Mouse (Mus musculus) gonadal fat pad, adult 2 months (tissue): ENCODE measurements around the gene Xlr5c. TPM values are rescaled to one million over a fixed set of nuclear protein-coding genes. Genes with fewer than 3 reads are reported as not detected.
"Not testable (repeated sequence)": the region's sequence is repeated elsewhere in the genome, so short reads cannot be mapped to it uniquely, and the experiment has no call there.

ENCODE experiments used
- DNase-seq: peaks from one replicate; pipeline ENCODE4 v3.0.0-alpha.2; 2012; ENCODE audit warnings: low read depth
- polyA plus RNA-seq: library from polyadenylated mRNA; depleted of rRNA; stranded (reverse); fragments of >200 nt; gene quantifications from 2 replicates; pipeline ENCODE4 v1.2.3, GENCODE M21; 2012; rRNA removed

Xlr5c gene
- not detected in 2 replicates for polyA plus RNA-seq

GRCm38 (mm10) chrX:73292876-73293275, at the start of gene Xlr5c, which contains the start of gene Xlr5a:
Gene Xlr5c, minus strand, starts transcription at chrX:73292976.
Gene Xlr5a, minus strand, starts transcription at chrX:73292976.
- DNase-seq = not testable (repeated sequence)

GRCm38 (mm10) chrX:73342483-73342895, 49.7 kb upstream of the Xlr5c start, which contains the start of gene Zfp275:
Gene Zfp275, plus strand, starts transcription at chrX:73342621.
- no peak for DNase-seq

- DNase-seq = no peak
Measured at GRCm38 (mm10) chrX:73342068-73342467, 49.3 kb upstream of the Xlr5c start.

GRCm38 (mm10) chrX:73341473-73341872, 48.7 kb upstream of the Xlr5c start:
- DNase-seq = no peak

GRCm38 (mm10) chrX:73336740-73337139, 44.0 kb upstream of the Xlr5c start, which contains the start of gene Gm45015:
Gene Gm45015, minus strand, starts transcription at chrX:73336840.
- DNase-seq = no peak

- DNase-seq = no peak
Measured at GRCm38 (mm10) chrX:73333548-73333947, 40.8 kb upstream of the Xlr5c start.

GRCm38 (mm10) chrX:73327215-73327614, 34.4 kb upstream of the Xlr5c start:
- DNase-seq = no peak

- no peak for DNase-seq
Measured at GRCm38 (mm10) chrX:73321029-73321428, 28.3 kb upstream of the Xlr5c start.

GRCm38 (mm10) chrX:73312522-73312921, 19.7 kb upstream of the Xlr5c start:
- DNase-seq = no peak

- not testable (repeated sequence) for DNase-seq
Measured at GRCm38 (mm10) chrX:73295745-73296144, 3.0 kb upstream of the Xlr5c start.

GRCm38 (mm10) chrX:73265270-73265669, 27.5 kb downstream of the Xlr5c start, which contains the start of gene Xlr3c:
Gene Xlr3c, minus strand, starts transcription at chrX:73265390.
- not testable (repeated sequence) for DNase-seq

- not testable (repeated sequence) for DNase-seq
Measured at GRCm38 (mm10) chrX:73262428-73262827, 30.3 kb downstream of the Xlr5c start.

GRCm38 (mm10) chrX:73242821-73243325, 49.9 kb downstream of the Xlr5c start, which contains the start of gene Xlr4c:
Gene Xlr4c, minus strand, starts transcription at chrX:73243130.
- DNase-seq = not testable (repeated sequence)

Other genes starting within 250 kb of the Xlr5c start
- gene Pnma3, start 228.2 kb downstream of the Xlr5c start, polyA plus RNA-seq = 0.03 TPM in 1 of 2 replicates, not detected in the other
- 2.1 and 4.6 TPM in 2 replicates for gene Xlr4a, start 210.5 kb downstream of the Xlr5c start, polyA plus RNA-seq
- gene Xlr3a, start 195.9 kb downstream of the Xlr5c start, polyA plus RNA-seq = 1.7 and 2.3 TPM in 2 replicates
- 1.00 and 1.9 TPM in 2 replicates for gene Gm14685, start 175.9 kb downstream of the Xlr5c start, polyA plus RNA-seq
- gene Xlr5b, start 144.2 kb downstream of the Xlr5c start, polyA plus RNA-seq = not detected in 2 replicates
- 0.35 and 0.55 TPM in 2 replicates for gene DXBay18, start 143.5 kb downstream of the Xlr5c start, polyA plus RNA-seq
- not detected in 2 replicates for gene Spin2d, start 116.0 kb downstream of the Xlr5c start, polyA plus RNA-seq
- gene Xlr3b, start 100.8 kb downstream of the Xlr5c start, polyA plus RNA-seq = 1.2 and 1.4 TPM in 2 replicates
- 0.63 and 1.0 TPM in 2 replicates for gene Xlr4b, start 78.6 kb downstream of the Xlr5c start, polyA plus RNA-seq
- gene F8a, start 64.7 kb downstream of the Xlr5c start, polyA plus RNA-seq = 7.2 and 12.1 TPM in 2 replicates
- gene Xlr4c, start 49.8 kb downstream of the Xlr5c start, polyA plus RNA-seq = 0.81 and 1.4 TPM in 2 replicates
- gene Xlr3c, start 27.6 kb downstream of the Xlr5c start, polyA plus RNA-seq = 0.18 and 0.31 TPM in 2 replicates
- not detected in 2 replicates for gene Xlr5a, start within 50 bp of the Xlr5c start, polyA plus RNA-seq
- gene Gm45015, start 43.9 kb upstream of the Xlr5c start, polyA plus RNA-seq = not detected in 2 replicates
- 20.4 and 22.8 TPM in 2 replicates for gene Zfp275, start 49.6 kb upstream of the Xlr5c start, polyA plus RNA-seq
- 0.08 and 0.14 TPM in 2 replicates for gene Gm18336, start 105.8 kb upstream of the Xlr5c start, polyA plus RNA-seq
- gene Zfp92, start 118.1 kb upstream of the Xlr5c start, polyA plus RNA-seq = 0.09 and 0.12 TPM in 2 replicates
- 3.7 and 5.0 TPM in 2 replicates for gene Trex2, start 142.4 kb upstream of the Xlr5c start, polyA plus RNA-seq
- 16.0 and 22.5 TPM in 2 replicates for gene Haus7, start 166.1 kb upstream of the Xlr5c start, polyA plus RNA-seq
- 230 and 333 TPM in 2 replicates for gene Bgn, start 190.6 kb upstream of the Xlr5c start, polyA plus RNA-seq
- 54.0 and 55.9 TPM in 2 replicates for gene Atp2b3, start 210.1 kb upstream of the Xlr5c start, polyA plus RNA-seq